Mouse (Mus musculus) kidney, postnatal 14 days (tissue): Measurements from ENCODE around the gene Lrrc36.

ENCODE experiments used
- DNase-seq: peaks from one replicate; pipeline ENCODE4 v3.0.0; 2022; ENCODE audit warnings: mixed read lengths

Gene Lrrc36

GRCm38 (mm10) chr8:105488082-105488481 is 74.7 kb downstream of the Lrrc36 start:
- no peak for DNase-seq

- DNase-seq: no peak
Observed at GRCm38 (mm10) chr8:105489281-105489680, 75.9 kb downstream of the Lrrc36 start.

- DNase-seq: no peak
Observed at GRCm38 (mm10) chr8:105493495-105493894, 80.1 kb downstream of the Lrrc36 start.

- DNase-seq: no peak
Observed at GRCm38 (mm10) chr8:105494566-105494965, 81.2 kb downstream of the Lrrc36 start.

GRCm38 (mm10) chr8:105495350-105496302 is 82.3 kb downstream of the Lrrc36 start:
- DNase-seq: no peak

GRCm38 (mm10) chr8:105496439-105497180 is 83.2 kb downstream of the Lrrc36 start, which contains the start of gene Zdhhc1:
Gene Zdhhc1 (minus strand): TSS chr8:105496902.
- DNase-seq: peak; percentile 92

- no peak for DNase-seq
Observed at GRCm38 (mm10) chr8:105499787-105500186, 86.4 kb downstream of the Lrrc36 start.

GRCm38 (mm10) chr8:105504617-105505016 is 91.2 kb downstream of the Lrrc36 start:
- no peak for DNase-seq

- no peak for DNase-seq
Observed at GRCm38 (mm10) chr8:105506977-105507376, 93.6 kb downstream of the Lrrc36 start.

- DNase-seq: no peak
Observed at GRCm38 (mm10) chr8:105508758-105509157, 95.4 kb downstream of the Lrrc36 start.

- no peak for DNase-seq
Observed at GRCm38 (mm10) chr8:105509997-105510735, 96.8 kb downstream of the Lrrc36 start.
